Mouse (Mus musculus): ENCODE results near the gene Disp3. TPM values are rescaled to one million over a fixed set of nuclear protein-coding genes. Genes with fewer than 3 reads are reported as not detected.

Disp3 gene
- polyA plus RNA-seq, 1 experiment from 2014 or later = 11.6 TPM

Other genes with a start within 250 kb of the Disp3 start
- gene Clcn6, start 249.1 kb downstream of the Disp3 start, polyA plus RNA-seq (2015; fragmentation: Nextera tagmentation; extraction: Ambion mirVana) = 29.9 and 33.5 TPM in 2 replicates
- 16.5 and 18.5 TPM in 2 replicates for gene Mthfr, start 248.9 kb downstream of the Disp3 start, polyA plus RNA-seq (2015; fragmentation: Nextera tagmentation; extraction: Ambion mirVana)
- 7.4 and 9.3 TPM in 2 replicates for gene Agtrap, start 199.9 kb downstream of the Disp3 start, polyA plus RNA-seq (2015; fragmentation: Nextera tagmentation; extraction: Ambion mirVana)
- gene Mad2l2, start 157.6 kb downstream of the Disp3 start, polyA plus RNA-seq (2015; fragmentation: Nextera tagmentation; extraction: Ambion mirVana) = 98.0 and 105 TPM in 2 replicates
- gene Draxin, start 157.3 kb downstream of the Disp3 start, polyA plus RNA-seq (2015; fragmentation: Nextera tagmentation; extraction: Ambion mirVana) = 12.0 and 14.9 TPM in 2 replicates
- 20.3 and 22.9 TPM in 2 replicates for gene Fbxo6, start 135.8 kb downstream of the Disp3 start, polyA plus RNA-seq (2015; fragmentation: Nextera tagmentation; extraction: Ambion mirVana)
- 104 and 114 TPM in 2 replicates for gene Fbxo44, start 127.5 kb downstream of the Disp3 start, polyA plus RNA-seq (2015; fragmentation: Nextera tagmentation; extraction: Ambion mirVana)
- gene Fbxo2, start 127.3 kb downstream of the Disp3 start, polyA plus RNA-seq (2015; fragmentation: Nextera tagmentation; extraction: Ambion mirVana) = 24.9 and 31.1 TPM in 2 replicates
- gene Ubiad1, start 156.8 kb upstream of the Disp3 start, polyA plus RNA-seq (2015; fragmentation: Nextera tagmentation; extraction: Ambion mirVana) = 19.6 and 20.6 TPM in 2 replicates
- gene Mtor, start 160.6 kb upstream of the Disp3 start, polyA plus RNA-seq (2015; fragmentation: Nextera tagmentation; extraction: Ambion mirVana) = 20.6 and 22.7 TPM in 2 replicates
- 0.23 and 0.24 TPM in 2 replicates for gene Angptl7, start 212.5 kb upstream of the Disp3 start, polyA plus RNA-seq (2015; fragmentation: Nextera tagmentation; extraction: Ambion mirVana)